Mouse (Mus musculus): ENCODE measurements around the gene Wfikkn1.

- TF ChIP-seq USF1 (IDR thresholded peaks at IDR 0.05; ENCODE audit: low read depth) (no peak), MAX (IDR thresholded peaks at IDR 0.05; ENCODE audit: low read depth) (no peak)
These were observed 36.2 kb downstream of the Wfikkn1 start, which contains the start of gene Rhot2 for GRCm38 (mm10) chr17:25844396-25844901.

All from myocyte (in vitro differentiated cells).